Mouse (Mus musculus) hindbrain, embryonic 16.5 days (tissue): ENCODE results near the gene Idi2. TPM values are rescaled to one million over a fixed set of nuclear protein-coding genes. Genes with fewer than 3 reads are reported as not detected.
"Not testable (repeated sequence)": the region's sequence is repeated elsewhere in the genome, so short reads cannot be mapped to it uniquely, and the experiment has no call there.

Source experiments
- ATAC-seq: fragments of 200-750 bp; cut with Nextera tagmentation; 2 replicates; pipeline ENCODE4 v1.8.0; 2017; ENCODE audit warnings: moderate TSS enrichment, moderate library complexity
- H3K27ac ChIP-seq: fragments of 300-500 bp; sonication (generic); 2 replicates; pipeline ENCODE4 v1.5.1; 2014; ENCODE audit warnings: low read depth, mild to moderate bottlenecking, control low read depth, low read length, moderate library complexity
- H3K27me3 ChIP-seq: fragments of 300-500 bp; sonication (generic); replicated peaks from 2 replicates; pipeline ENCODE4 v1.6.1; 2014; ENCODE audit warnings: low read length; ENCODE audit not compliant: control insufficient read depth, insufficient read depth
- H3K36me3 ChIP-seq: fragments of 300-500 bp; sonication (generic); 2 replicates; pipeline ENCODE4 v1.6.1; 2014; ENCODE audit warnings: mild to moderate bottlenecking, low read length, moderate library complexity, mixed read lengths; ENCODE audit not compliant: control insufficient read depth, insufficient read depth
- H3K4me1 ChIP-seq: fragments of 300-500 bp; sonication (generic); 2 replicates; pipeline ENCODE4 v1.6.1; 2014; ENCODE audit warnings: low read depth, low read length; ENCODE audit not compliant: control insufficient read depth, insufficient read depth
- H3K4me2 ChIP-seq: fragments of 300-500 bp; sonication (generic); 2 replicates; pipeline ENCODE4 v1.6.1; 2014; ENCODE audit warnings: mild to moderate bottlenecking, low read length, control low read depth, moderate library complexity
- H3K4me3 ChIP-seq: fragments of 300-500 bp; sonication (generic); 2 replicates; pipeline ENCODE4 v1.5.1; 2014; ENCODE audit warnings: mild to moderate bottlenecking, low read length, control low read depth, moderate library complexity
- H3K9ac ChIP-seq: fragments of 300-500 bp; sonication (generic); 2 replicates; pipeline ENCODE4 v1.6.1; 2014; ENCODE audit warnings: low read depth, mild to moderate bottlenecking, control low read depth, low read length, moderate library complexity
- H3K9me3 ChIP-seq: fragments of 300-500 bp; sonication (generic); 2 replicates; pipeline ENCODE4 v1.6.1; 2014; ENCODE audit warnings: mild to moderate bottlenecking, low read length, moderate library complexity; ENCODE audit not compliant: control insufficient read depth
- WGBS: fragments of 180-500 bp; shearing (Covaris S2); extraction: QIAGEN DNeasy Blood & Tissue Kit; methylation state at CpG from one replicate; pipeline ENCODE4 v1.1.7; 2014; 5-methylcytosine and 5-hydroxymethylcytosine counted together
- polyA plus RNA-seq: library from polyadenylated mRNA; unstranded; fragments of >200 nt; fragmentation: Nextera tagmentation; extraction: Ambion mirVana; gene quantifications from 2 replicates; pipeline ENCODE4 v1.2.1, GENCODE M21; 2015

Gene Idi2
- polyA plus RNA-seq, 1 experiment from 2014 or later, result not detected

DNA sequence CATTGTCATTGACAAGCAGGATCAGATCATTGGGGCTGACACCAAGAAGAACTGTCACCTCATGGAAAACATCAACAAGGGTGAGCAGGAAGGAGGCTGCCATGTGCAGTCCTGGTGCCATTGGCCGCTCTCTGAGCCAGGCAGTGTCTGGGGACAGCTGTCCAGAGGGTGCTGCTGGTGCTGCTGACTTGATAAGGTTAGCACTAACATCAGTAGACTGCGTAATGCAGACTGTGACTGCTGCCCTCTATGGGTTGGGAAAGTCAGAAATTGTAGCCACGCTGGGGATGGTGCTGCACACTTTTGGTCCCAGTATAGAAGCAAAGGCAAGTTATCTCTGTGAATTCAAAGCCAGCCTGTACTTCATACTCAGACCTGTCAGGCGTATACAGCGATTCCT lies 4.2 kb downstream of the Idi2 start:
- H3K4me3 ChIP-seq, ATAC-seq: not testable (repeated sequence)
- no CpG with 5 or more reads among the region's 5 CpGs for WGBS

GRCm38 (mm10) chr13:8959058-8959457 lies 6.4 kb downstream of the Idi2 start:
- H3K27ac ChIP-seq, H3K4me3 ChIP-seq, H3K4me2 ChIP-seq, ATAC-seq, H3K27me3 ChIP-seq, H3K9me3 ChIP-seq, H3K9ac ChIP-seq, H3K36me3 ChIP-seq, H3K4me1 ChIP-seq: not testable (repeated sequence)
- WGBS, result no CpG with 5 or more reads among the region's 5 CpGs

More for the DNA sequence above, 4.2 kb downstream of the Idi2 start:
- not testable (repeated sequence) for H3K9ac ChIP-seq, H3K9me3 ChIP-seq, H3K27ac ChIP-seq, H3K27me3 ChIP-seq, H3K4me1 ChIP-seq, H3K4me2 ChIP-seq, H3K36me3 ChIP-seq

- H3K4me3 ChIP-seq, H3K9me3 ChIP-seq, H3K4me1 ChIP-seq, H3K27me3 ChIP-seq, H3K4me2 ChIP-seq, H3K9ac ChIP-seq, H3K27ac ChIP-seq, ATAC-seq, H3K36me3 ChIP-seq: not testable (repeated sequence)
- 90% methylated on average over 5 of the region's 6 CpGs for WGBS
Measured at GRCm38 (mm10) chr13:8959554-8959953, 6.9 kb downstream of the Idi2 start.

DNA sequence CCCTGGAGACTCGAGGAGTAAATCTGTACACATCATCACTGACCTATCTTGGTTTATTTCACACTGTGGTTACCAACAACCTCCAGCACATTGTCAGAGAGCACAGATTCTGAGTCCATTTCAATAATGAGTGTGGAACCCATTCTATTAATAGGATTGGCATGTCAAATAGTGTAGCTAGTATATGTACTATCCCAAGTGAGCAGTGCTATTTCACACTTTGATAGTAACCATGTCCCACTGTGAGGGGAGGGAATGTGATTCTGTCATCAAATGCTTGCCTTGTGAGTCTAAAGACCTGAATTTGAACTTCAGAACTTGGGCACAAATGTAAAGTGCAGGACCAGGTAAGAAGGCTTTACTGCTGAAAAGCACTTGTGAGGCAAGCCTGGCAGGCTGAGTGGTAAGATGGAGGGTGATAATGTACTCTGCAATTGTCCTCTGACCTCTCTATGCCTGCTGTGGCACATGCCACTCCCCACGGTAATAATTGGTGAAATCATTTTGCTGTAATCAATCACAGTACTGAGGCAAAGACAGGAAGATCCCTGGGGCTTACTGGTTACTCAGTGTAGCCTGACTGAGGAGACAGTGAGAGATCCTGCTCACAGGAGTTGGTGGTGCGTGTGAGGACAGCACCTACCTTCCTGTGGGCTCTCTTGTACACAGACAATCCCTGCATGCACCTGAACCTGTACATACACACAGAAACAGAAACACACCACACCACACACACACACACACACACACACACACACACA lies 8.6 kb downstream of the Idi2 start:
- H3K36me3 ChIP-seq, H3K4me3 ChIP-seq, H3K4me2 ChIP-seq, H3K9me3 ChIP-seq, H3K4me1 ChIP-seq, H3K27me3 ChIP-seq, H3K27ac ChIP-seq, H3K9ac ChIP-seq: not testable (repeated sequence)
- 0 out of 2 replicates have a peak, but pooled peaks have one; percentile 9 for ATAC-seq
- WGBS, result 58% methylated on average over 3 of the region's 3 CpGs

DNA sequence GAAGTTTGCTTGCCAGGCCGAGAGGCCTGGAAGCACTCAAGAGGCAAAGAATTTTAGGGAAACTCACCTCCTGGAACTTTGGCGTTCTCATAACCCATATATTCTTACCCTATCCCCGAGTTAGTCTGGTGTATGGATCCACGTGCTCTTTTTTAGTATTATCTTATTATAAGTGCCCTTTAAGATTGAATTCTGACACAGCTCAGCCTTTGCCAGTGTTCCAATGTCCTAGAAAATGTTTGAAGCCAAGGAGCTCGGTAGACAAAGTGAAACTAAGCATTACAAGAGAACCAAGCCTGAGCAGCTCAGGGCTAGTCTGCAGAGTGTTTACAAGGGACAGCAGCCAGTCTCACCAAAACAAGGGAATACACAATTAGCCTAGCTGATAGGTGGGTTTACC lies 9.6 kb downstream of the Idi2 start:
- not testable (repeated sequence) for H3K4me1 ChIP-seq, H3K9ac ChIP-seq, H3K4me3 ChIP-seq, ATAC-seq, H3K4me2 ChIP-seq, H3K9me3 ChIP-seq, H3K27ac ChIP-seq, H3K27me3 ChIP-seq, H3K36me3 ChIP-seq
- WGBS, result 40% methylated on average over 5 of the region's 5 CpGs

DNA sequence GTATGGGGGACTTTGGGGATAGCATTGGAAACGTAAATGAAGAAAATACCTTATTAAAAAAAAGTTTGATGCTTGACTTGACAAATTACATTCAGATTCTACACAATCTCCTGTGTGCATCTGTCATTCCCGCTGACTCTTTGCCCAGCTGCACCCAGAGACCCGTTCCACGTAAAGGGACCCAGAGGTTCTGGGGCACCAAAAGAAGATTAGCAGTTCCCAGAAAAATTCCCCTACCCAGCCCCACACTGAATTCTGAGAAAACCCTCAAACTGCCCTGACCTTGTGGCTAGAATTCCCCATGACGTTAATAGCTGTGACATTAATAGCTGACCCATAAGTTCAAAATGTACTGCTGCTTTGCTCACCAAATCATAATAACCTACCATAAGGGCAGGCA lies 12.6 kb downstream of the Idi2 start:
- Histone ChIP-seq H3K27me3 (no peaks in the 10 kb centered on the region), H3K4me1 (no peaks in the 10 kb centered on the region), H3K9ac (no peak overlapping the region), H3K9me3 (no peaks in the 10 kb centered on the region), H3K4me3 (no peak overlapping the region), H3K27ac (no peak overlapping the region), H3K4me2 (no peak overlapping the region), H3K36me3 (peaks cover 4% of the 10 kb centered on the region; the same call in 1 of the 2 replicates)
- no peak for ATAC-seq
- 98% methylated on average over 5 of the region's 5 CpGs for WGBS

- 96% methylated on average over 8 of the region's 8 CpGs for WGBS
- H3K4me2 ChIP-seq, result no peak overlapping the region
- H3K4me3 ChIP-seq, result no peak overlapping the region
- no peak overlapping the region for H3K9ac ChIP-seq
- no peak for ATAC-seq
- no peaks in the 10 kb centered on the region for H3K27me3 ChIP-seq
- H3K9me3 ChIP-seq, result no peaks in the 10 kb centered on the region
- no peak overlapping the region for H3K27ac ChIP-seq
- no peaks in the 10 kb centered on the region for H3K4me1 ChIP-seq
- peaks cover 15% of the 10 kb centered on the region for H3K36me3 ChIP-seq
Measured at GRCm38 (mm10) chr13:8967742-8968141, 15.1 kb downstream of the Idi2 start.

DNA sequence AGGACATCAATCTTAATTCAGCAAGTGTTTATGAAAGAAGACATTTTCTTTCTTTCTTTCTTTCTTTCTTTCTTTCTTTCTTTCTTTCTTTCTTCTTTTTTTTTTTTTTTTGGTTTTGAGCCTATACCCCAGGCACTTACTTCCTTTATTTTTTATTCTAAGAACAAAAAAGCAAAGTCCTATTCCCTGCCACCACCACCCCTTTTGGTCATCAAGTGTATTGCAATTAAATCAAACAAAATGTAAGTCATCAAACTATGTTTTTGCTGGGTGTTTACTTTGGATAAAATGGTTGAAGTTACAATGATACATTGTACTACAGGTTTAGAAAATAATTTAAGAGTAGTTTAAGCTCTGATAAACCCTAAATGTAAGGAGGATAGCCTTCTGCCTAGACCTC lies 19.7 kb downstream of the Idi2 start:
- Histone ChIP-seq H3K36me3 (peaks cover 51% of the 10 kb centered on the region), H3K27me3 (no peaks in the 10 kb centered on the region), H3K9ac (no peak overlapping the region), H3K9me3 (no peaks in the 10 kb centered on the region), H3K4me1 (no peaks in the 10 kb centered on the region), H3K4me3 (no peak overlapping the region), H3K4me2 (no peak overlapping the region), H3K27ac (no peak overlapping the region)
- ATAC-seq, result no peak

GRCm38 (mm10) chr13:8972972-8973371 lies 20.3 kb downstream of the Idi2 start:
- Histone ChIP-seq H3K4me2 (no peak overlapping the region), H3K36me3 (peaks cover 55% of the 10 kb centered on the region), H3K27ac (no peak overlapping the region), H3K27me3 (no peaks in the 10 kb centered on the region), H3K9ac (no peak overlapping the region), H3K4me3 (no peak overlapping the region), H3K4me1 (no peaks in the 10 kb centered on the region), H3K9me3 (no peaks in the 10 kb centered on the region)
- 95% methylated on average over 3 of the region's 3 CpGs for WGBS
- ATAC-seq, result no peak
